Mouse (Mus musculus) intestine, embryonic 16.5 days (tissue): ENCODE results near the gene Coro1b. TPM values are rescaled to one million over a fixed set of nuclear protein-coding genes. Genes with fewer than 3 reads are reported as not detected.
A peak's percentile ranks its signal among the peaks of the same experiment; 100 is the strongest.
"Not testable (repeated sequence)": the region's sequence is repeated elsewhere in the genome, so short reads cannot be mapped to it uniquely, and the experiment has no call there.

ENCODE experiments used
- ATAC-seq: fragments of 200-750 bp; cut with Nextera tagmentation; 2 replicates; pipeline ENCODE4 v1.8.0; 2017; ENCODE audit warnings: moderate TSS enrichment, moderate library complexity
- H3K27ac ChIP-seq: fragments of 300-500 bp; sonication (generic); 2 replicates; pipeline ENCODE4 v1.5.1; 2014; ENCODE audit warnings: mild to moderate bottlenecking, low read length
- H3K27me3 ChIP-seq: fragments of 300-500 bp; sonication (generic); replicated peaks from 2 replicates; pipeline ENCODE4 v1.6.1; 2014; ENCODE audit warnings: low read length, control low read depth, mixed read lengths; ENCODE audit not compliant: control insufficient read depth, insufficient read depth
- H3K36me3 ChIP-seq: fragments of 300-500 bp; sonication (generic); 2 replicates; pipeline ENCODE4 v1.6.1; 2014; ENCODE audit warnings: low read length, control low read depth; ENCODE audit not compliant: control insufficient read depth, insufficient read depth
- H3K4me1 ChIP-seq: fragments of 300-500 bp; sonication (generic); 2 replicates; pipeline ENCODE4 v1.6.1; 2014; ENCODE audit warnings: low read length, control low read depth, mixed read lengths; ENCODE audit not compliant: control insufficient read depth, insufficient read depth
- H3K4me2 ChIP-seq: fragments of 300-500 bp; sonication (generic); 2 replicates; pipeline ENCODE4 v1.6.1; 2014; ENCODE audit warnings: low read depth, low read length, control low read depth
- H3K4me3 ChIP-seq: fragments of 300-500 bp; sonication (generic); 2 replicates; pipeline ENCODE4 v1.5.1; 2014; ENCODE audit warnings: mild to moderate bottlenecking, low read length
- H3K9ac ChIP-seq: fragments of 300-500 bp; sonication (generic); 2 replicates; pipeline ENCODE4 v1.6.1; 2014; ENCODE audit warnings: low read depth, low read length
- H3K9me3 ChIP-seq: fragments of 300-500 bp; sonication (generic); 2 replicates; pipeline ENCODE4 v1.6.1; 2016; ENCODE audit warnings: low read length, control low read depth; ENCODE audit not compliant: control insufficient read depth
- WGBS: fragments of 180-500 bp; shearing (Covaris S2); extraction: QIAGEN DNeasy Blood & Tissue Kit; methylation state at CpG from one replicate; pipeline ENCODE4 v1.1.7; 2014; 5-methylcytosine and 5-hydroxymethylcytosine counted together
- polyA plus RNA-seq: library from polyadenylated mRNA; unstranded; fragments of >200 nt; fragmentation: Nextera tagmentation; extraction: Ambion mirVana; gene quantifications from 2 replicates; pipeline ENCODE4 v1.2.1, GENCODE M21; 2015

The Coro1b gene
- polyA plus RNA-seq, 1 experiment from 2014 or later = 264 TPM

DNA sequence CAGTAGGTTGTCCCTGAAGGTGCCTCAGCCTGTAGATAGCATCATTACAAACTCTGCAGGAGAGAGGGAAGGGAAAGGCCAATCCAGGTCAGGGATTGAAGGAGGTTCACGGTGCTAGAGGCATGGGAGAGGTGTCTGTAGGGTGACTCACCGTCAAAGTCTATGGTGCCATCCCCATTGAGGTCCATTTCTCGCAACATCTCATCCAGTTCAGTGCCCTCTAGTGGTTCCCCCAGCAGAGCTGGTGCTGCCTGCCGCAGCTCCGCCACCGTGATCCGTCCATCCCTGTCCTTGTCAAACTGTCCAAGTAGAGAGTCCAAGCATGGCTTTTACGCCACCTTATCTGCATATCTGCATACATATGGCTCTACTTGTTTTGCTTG lies 12.5 kb upstream of the Coro1b start:
- H3K4me2 ChIP-seq = not testable (repeated sequence)
- peak; percentile 66 for ATAC-seq
- WGBS = 19% methylated on average over 8 of the region's 8 CpGs

DNA sequence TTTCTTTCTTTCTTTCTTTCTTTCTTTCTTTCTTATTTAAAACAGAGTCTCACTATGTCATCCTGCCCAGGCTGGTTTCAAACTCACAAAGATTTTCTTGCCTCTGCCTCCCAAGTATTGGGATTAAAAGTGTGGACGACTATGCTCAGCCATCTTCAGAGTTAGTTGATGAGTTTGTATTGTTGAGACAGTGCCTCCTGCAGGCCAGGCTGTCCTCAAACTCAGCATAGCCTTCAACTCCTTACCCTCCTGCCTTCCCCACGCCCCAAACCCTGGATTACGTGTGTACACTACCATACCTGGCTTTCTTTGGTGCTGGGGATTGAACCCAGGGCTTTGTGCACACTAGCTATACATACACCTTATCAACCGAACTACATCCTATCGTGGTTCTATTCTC lies 12.0 kb upstream of the Coro1b start:
- H3K9ac ChIP-seq = no peak overlapping the region
- no peaks in the 10 kb centered on the region for H3K27me3 ChIP-seq
- no peaks in the 10 kb centered on the region; the same call in 1 of the 2 replicates for H3K4me1 ChIP-seq
- peaks cover 10% of the 10 kb centered on the region; the same call in 1 of the 2 replicates for H3K36me3 ChIP-seq
- H3K4me2 ChIP-seq = no peak overlapping the region
- no peak overlapping the region for H3K27ac ChIP-seq
- H3K4me3 ChIP-seq = no peak overlapping the region
- H3K9me3 ChIP-seq = no peaks in the 10 kb centered on the region
- ATAC-seq = no peak
- 84% methylated on average over 5 of the region's 5 CpGs for WGBS

More for the DNA sequence above, 12.5 kb upstream of the Coro1b start:
- not testable (repeated sequence) for H3K27ac ChIP-seq, H3K9me3 ChIP-seq, H3K27me3 ChIP-seq, H3K4me1 ChIP-seq, H3K9ac ChIP-seq, H3K4me3 ChIP-seq
- peaks cover 15% of the 10 kb centered on the region; the same call in 1 of the 2 replicates for H3K36me3 ChIP-seq

DNA sequence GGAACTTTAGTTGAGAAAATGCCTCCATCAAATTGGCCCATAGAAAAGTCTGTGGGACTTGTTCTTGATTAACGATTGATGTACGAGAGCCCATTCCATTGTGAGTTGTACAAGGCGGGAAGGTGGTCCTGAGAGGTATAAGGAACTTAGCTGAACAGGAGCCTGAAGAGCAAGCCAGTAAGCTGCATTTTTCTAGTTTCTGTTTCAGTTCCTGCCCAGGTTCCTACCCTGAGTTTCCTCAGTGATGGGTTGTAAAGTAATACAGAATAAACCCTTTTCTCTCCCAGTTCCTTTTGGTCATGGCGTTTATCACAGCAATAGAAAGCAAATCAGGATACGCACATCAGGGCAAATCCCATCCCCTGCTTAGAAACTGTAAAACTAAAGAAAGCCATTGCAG lies 10.5 kb upstream of the Coro1b start:
- WGBS = 80% methylated on average over 5 of the region's 5 CpGs
- ATAC-seq = no peak
- Histone ChIP-seq H3K9me3 (no peaks in the 10 kb centered on the region), H3K4me3 (no peak overlapping the region), H3K36me3 (no peaks in the 10 kb centered on the region), H3K4me2 (no peak overlapping the region), H3K4me1 (no peaks in the 10 kb centered on the region; the same call in 1 of the 2 replicates), H3K27me3 (no peaks in the 10 kb centered on the region), H3K9ac (no peak overlapping the region), H3K27ac (no peak overlapping the region)

GRCm38 (mm10) chr19:4139446-4139845 lies 9.0 kb upstream of the Coro1b start, which contains the start of gene Gpr152:
TSS of gene Gpr152 (plus strand) at chr19:4139787.
- no peak within 1 kb of the TSS for H3K27ac ChIP-seq

GRCm38 (mm10) chr19:4140147-4140546 lies 8.3 kb upstream of the Coro1b start:
- H3K4me3 ChIP-seq = no peak overlapping the region
- H3K9me3 ChIP-seq = no peaks in the 10 kb centered on the region
- WGBS = 76% methylated on average over 6 of the region's 6 CpGs
- ATAC-seq = no peak
- no peaks in the 10 kb centered on the region for H3K36me3 ChIP-seq
- no peaks in the 10 kb centered on the region; the same call in 1 of the 2 replicates for H3K4me1 ChIP-seq
- no peak overlapping the region for H3K9ac ChIP-seq
- H3K27ac ChIP-seq = no peak overlapping the region
- H3K4me2 ChIP-seq = no peak overlapping the region
- no peaks in the 10 kb centered on the region for H3K27me3 ChIP-seq

More at GRCm38 (mm10) chr19:4139446-4139845, 9.0 kb upstream of the Coro1b start, which contains the start of gene Gpr152:
- WGBS = 89% methylated on average over 2 of the region's 2 CpGs
- Histone ChIP-seq H3K9ac (no peak within 1 kb of the TSS), H3K4me2 (no peak within 1 kb of the TSS), H3K4me3 (no peak within 1 kb of the TSS), H3K9me3 (no peaks in the 10 kb centered on the region), H3K4me1 (no peaks in the 10 kb centered on the region; the same call in 1 of the 2 replicates), H3K36me3 (no peaks in the 10 kb centered on the region), H3K27me3 (no peaks in the 10 kb centered on the region)
- no peak for ATAC-seq

- no peak overlapping the region for H3K4me2 ChIP-seq
- H3K27ac ChIP-seq = no peak overlapping the region
- H3K9me3 ChIP-seq = no peaks in the 10 kb centered on the region
- H3K27me3 ChIP-seq = no peaks in the 10 kb centered on the region
- H3K9ac ChIP-seq = 0 out of 2 replicates have a peak overlapping the region, but pooled peaks have one; percentile 21
- no peak for ATAC-seq
- H3K4me3 ChIP-seq = no peak overlapping the region
- no peaks in the 10 kb centered on the region for H3K36me3 ChIP-seq
- whole genome bisulfite sequencing = 88% methylated on average over 18 of the region's 18 CpGs
- no peaks in the 10 kb centered on the region; the same call in 1 of the 2 replicates for H3K4me1 ChIP-seq
These were observed 5.8 kb upstream of the Coro1b start for GRCm38 (mm10) chr19:4142416-4143173.

- no peak within 1 kb of the TSS for H3K27ac ChIP-seq
- H3K4me3 ChIP-seq = no peak within 1 kb of the TSS
- no peak within 1 kb of the TSS for H3K4me2 ChIP-seq
- H3K9ac ChIP-seq = peak within 1 kb of the TSS; percentile 21; the same call in 1 of the 2 replicates
- no peaks in the 10 kb centered on the region for H3K9me3 ChIP-seq
- no peak for ATAC-seq
- WGBS = 81% methylated on average over 7 of the region's 7 CpGs
- no peaks in the 10 kb centered on the region for H3K27me3 ChIP-seq
- no peaks in the 10 kb centered on the region for H3K36me3 ChIP-seq
- H3K4me1 ChIP-seq = no peaks in the 10 kb centered on the region; the same call in 1 of the 2 replicates
These were observed 4.6 kb upstream of the Coro1b start, which contains the start of gene Cabp4 for GRCm38 (mm10) chr19:4143759-4144268. TSS of gene Cabp4 (minus strand) at chr19:4144033.

- Histone ChIP-seq H3K4me2 (no peak overlapping the region), H3K27me3 (no peaks in the 10 kb centered on the region), H3K4me3 (no peak overlapping the region), H3K9ac (no peak overlapping the region; the same call in 1 of the 2 replicates), H3K4me1 (peaks cover 9% of the 10 kb centered on the region), H3K36me3 (no peaks in the 10 kb centered on the region; the same call in 1 of the 2 replicates), H3K27ac (no peak overlapping the region), H3K9me3 (no peaks in the 10 kb centered on the region)
- no peak for ATAC-seq
- WGBS = 79% methylated on average over 16 of the region's 16 CpGs
These were observed 3.6 kb upstream of the Coro1b start for GRCm38 (mm10) chr19:4144550-4145498.

- ATAC-seq = no peak
- WGBS = 87% methylated on average over 5 of the region's 5 CpGs
These were observed 2.5 kb upstream of the Coro1b start for GRCm38 (mm10) chr19:4145936-4146335.

More at GRCm38 (mm10) chr19:4145936-4146335, 2.5 kb upstream of the Coro1b start:
- no peak overlapping the region for H3K4me2 ChIP-seq
- no peak overlapping the region for H3K27ac ChIP-seq
- H3K4me3 ChIP-seq = no peak overlapping the region
- H3K27me3 ChIP-seq = no peaks in the 10 kb centered on the region
- H3K36me3 ChIP-seq = peaks cover 6% of the 10 kb centered on the region
- H3K4me1 ChIP-seq = peaks cover 19% of the 10 kb centered on the region
- no peak overlapping the region for H3K9ac ChIP-seq
- H3K9me3 ChIP-seq = no peaks in the 10 kb centered on the region
